Mouse (Mus musculus) C2C12 (cell line): ENCODE measurements around the gene Degs2. TPM values are rescaled to one million over a fixed set of nuclear protein-coding genes. Genes with fewer than 3 reads are reported as not detected.

ENCODE experiments used
- H3K27me3 ChIP-seq: one replicate; pipeline ENCODE4 v1.6.1; 2011; ENCODE audit not compliant: control insufficient read depth, insufficient read depth, insufficient read length
- H3K36me3 ChIP-seq: one replicate; pipeline ENCODE4 v1.6.1; 2011; ENCODE audit not compliant: control insufficient read depth, insufficient read depth
- H3K4me3 ChIP-seq: one replicate; pipeline ENCODE4 v1.5.1; 2011; ENCODE audit warnings: mild to moderate bottlenecking, control low read depth; ENCODE audit not compliant: poor library complexity, insufficient read depth, severe bottlenecking
- H3K79me2 ChIP-seq: one replicate; pipeline ENCODE4 v1.6.1; 2011; ENCODE audit not compliant: control insufficient read depth, insufficient read depth
- H3K79me3 ChIP-seq: one replicate; pipeline ENCODE4 v1.6.1; 2011; ENCODE audit warnings: low read depth, control low read depth
- H3ac ChIP-seq: one replicate; pipeline ENCODE3; 2011; ENCODE audit warnings: low read depth; ENCODE audit not compliant: control insufficient read depth, insufficient read length
- CEBPB ChIP-seq: IDR thresholded peaks from one replicate; pipeline ENCODE4 v1.6.1; 2011; ENCODE audit warnings: low read depth, mild to moderate bottlenecking, control low read depth, moderate library complexity
- CTCF ChIP-seq: IDR thresholded peaks from one replicate; pipeline ENCODE4 v1.5.1; 2011; ENCODE audit not compliant: control insufficient read depth, insufficient read depth, insufficient read length
- FOSL1 ChIP-seq: IDR thresholded peaks from one replicate; pipeline ENCODE4 v1.8.0; 2011; ENCODE audit warnings: mild to moderate bottlenecking, low read length; ENCODE audit not compliant: poor library complexity, insufficient read depth, severe bottlenecking
- MAX ChIP-seq: IDR thresholded peaks from one replicate; pipeline ENCODE4 v1.6.1; 2011; ENCODE audit warnings: mild to moderate bottlenecking, control low read depth
- MYOD1 ChIP-seq: IDR thresholded peaks from one replicate; pipeline ENCODE4 v1.6.1; 2011; ENCODE audit warnings: low read depth; ENCODE audit not compliant: control insufficient read depth, insufficient read length
- MYOG ChIP-seq: IDR thresholded peaks from one replicate; pipeline ENCODE4 v1.6.1; 2011; ENCODE audit not compliant: control insufficient read depth, insufficient read length; ENCODE audit errors: extremely low read depth
- USF1 ChIP-seq: IDR thresholded peaks from one replicate; pipeline ENCODE4 v1.6.1; 2011; ENCODE audit warnings: low read depth, mild to moderate bottlenecking, control low read depth, moderate library complexity
- polyA plus RNA-seq: library from polyadenylated mRNA; unstranded; fragments of >200 nt; fragmentation: generic; extraction: Trizol; gene quantifications from one replicate; pipeline ENCODE4 v1.2.1, GENCODE M21; 2012; ENCODE audit warnings: missing spikeins

Degs2 gene
- polyA plus RNA-seq, 1 experiment: 0.22 TPM

GRCm38 (mm10) chr12:108742241-108742640 lies 40.1 kb upstream of the Degs2 start:
- TF ChIP-seq MYOG (no peak), CEBPB (no peak)
- H3K4me3 ChIP-seq: no peak overlapping the region
- H3K79me2 ChIP-seq: no peaks in the 10 kb centered on the region
- no peaks in the 10 kb centered on the region for H3K36me3 ChIP-seq
- no peak overlapping the region for H3ac ChIP-seq
- no peaks in the 10 kb centered on the region for H3K79me3 ChIP-seq
- H3K27me3 ChIP-seq: no peaks in the 10 kb centered on the region

- H3K79me3 ChIP-seq: no peaks in the 10 kb centered on the region
- TF ChIP-seq MAX (no peak), CTCF (no peak), MYOG (no peak), USF1 (no peak), CEBPB (no peak), MYOD1 (no peak)
Measured at GRCm38 (mm10) chr12:108741472-108741871, 39.4 kb upstream of the Degs2 start.

GRCm38 (mm10) chr12:108738745-108739144 lies 36.6 kb upstream of the Degs2 start:
- Histone ChIP-seq H3K27me3 (no peaks in the 10 kb centered on the region), H3K79me2 (no peaks in the 10 kb centered on the region), H3K36me3 (no peaks in the 10 kb centered on the region), H3K4me3 (no peak overlapping the region), H3K79me3 (no peaks in the 10 kb centered on the region), H3ac (no peak overlapping the region)
- no peak for TF ChIP-seq MYOD1
- TF ChIP-seq MAX: no peak

More at GRCm38 (mm10) chr12:108741472-108741871, 39.4 kb upstream of the Degs2 start:
- H3K79me2 ChIP-seq: no peaks in the 10 kb centered on the region
- no peak overlapping the region for H3ac ChIP-seq
- H3K27me3 ChIP-seq: no peaks in the 10 kb centered on the region
- no peaks in the 10 kb centered on the region for H3K36me3 ChIP-seq
- H3K4me3 ChIP-seq: no peak overlapping the region

GRCm38 (mm10) chr12:108737838-108738237 lies 35.7 kb upstream of the Degs2 start:
- H3ac ChIP-seq: no peak overlapping the region
- H3K27me3 ChIP-seq: no peaks in the 10 kb centered on the region
- H3K79me3 ChIP-seq: no peaks in the 10 kb centered on the region
- H3K79me2 ChIP-seq: no peaks in the 10 kb centered on the region
- TF ChIP-seq CTCF (no peak), MAX (no peak), MYOG (no peak), CEBPB (no peak), FOSL1 (no peak), USF1 (no peak), MYOD1 (no peak)
- H3K4me3 ChIP-seq: no peak overlapping the region
- H3K36me3 ChIP-seq: no peaks in the 10 kb centered on the region

GRCm38 (mm10) chr12:108734386-108734785 lies 32.3 kb upstream of the Degs2 start:
- H3K27me3 ChIP-seq: no peaks in the 10 kb centered on the region
- no peaks in the 10 kb centered on the region for H3K79me3 ChIP-seq
- H3K79me2 ChIP-seq: no peaks in the 10 kb centered on the region
- no peak overlapping the region for H3K4me3 ChIP-seq
- no peak overlapping the region for H3ac ChIP-seq
- no peaks in the 10 kb centered on the region for H3K36me3 ChIP-seq
- TF ChIP-seq FOSL1 (no peak), USF1 (no peak), CEBPB (no peak), CTCF (no peak), MAX (no peak), MYOD1 (no peak), MYOG (no peak)

- peaks cover 6% of the 10 kb centered on the region for H3K27me3 ChIP-seq
- no peaks in the 10 kb centered on the region for H3K79me3 ChIP-seq
- H3K79me2 ChIP-seq: no peaks in the 10 kb centered on the region
- H3ac ChIP-seq: no peak overlapping the region
- no peaks in the 10 kb centered on the region for H3K36me3 ChIP-seq
- no peak overlapping the region for H3K4me3 ChIP-seq
- TF ChIP-seq MYOD1: no peak
- TF ChIP-seq CEBPB: no peak
- TF ChIP-seq FOSL1: no peak
- no peak for TF ChIP-seq MAX
- no peak for TF ChIP-seq CTCF
- TF ChIP-seq MYOG: no peak
- TF ChIP-seq USF1: no peak
Measured at GRCm38 (mm10) chr12:108723841-108724240, 21.7 kb upstream of the Degs2 start.
